Mouse (Mus musculus): Measurements from ENCODE around the gene H2-K1. TPM values are rescaled to one million over a fixed set of nuclear protein-coding genes. Genes with fewer than 3 reads are reported as not detected.

Gene H2-K1
- polyA plus RNA-seq, 1 experiment from 2014 or later = 35.7 TPM

- Histone ChIP-seq H3K27me3 (ENCODE audit: control insufficient read depth, insufficient read depth, low read length) (no peaks in the 10 kb centered on the region), H3K4me3 (ENCODE audit: low read depth, low read length) (no peak overlapping the region), H3K4me1 (replicated peaks; ENCODE audit: control insufficient read depth, insufficient read depth, low read length) (peaks cover 16% of the 10 kb centered on the region), H3K27ac (ENCODE audit: low read depth, low read length) (no peak overlapping the region), H3K36me3 (ENCODE audit: control insufficient read depth, insufficient read depth, low read length) (peaks cover 8% of the 10 kb centered on the region; the same call in 1 of the 2 replicates), H3K4me2 (ENCODE audit: low read depth, low read length, severe bottlenecking) (no peak overlapping the region), H3K9me3 (ENCODE audit: control insufficient read depth, low read length) (no peaks in the 10 kb centered on the region), H3K9ac (ENCODE audit: low read length) (no peak overlapping the region)
- DNase-seq (ENCODE audit: low spot score) (no peak), ATAC-seq (replicated peaks; ENCODE audit: low FRiP score) (no peak)
- WGBS = 96% methylated on average over 11 of the region's 11 CpGs
Observed at GRCm38 (mm10) chr17:33958451-33958850, 41.7 kb downstream of the H2-K1 start.

- peaks cover 25% of the 10 kb centered on the region for H3K4me1 ChIP-seq (replicated peaks; ENCODE audit: control insufficient read depth, insufficient read depth, low read length)
- no peak overlapping the region for H3K27ac ChIP-seq (ENCODE audit: low read depth, low read length)
- no peak overlapping the region for H3K4me2 ChIP-seq (ENCODE audit: low read depth, low read length, severe bottlenecking)
- no peaks in the 10 kb centered on the region for H3K27me3 ChIP-seq (ENCODE audit: control insufficient read depth, insufficient read depth, low read length)
- ATAC-seq (replicated peaks; ENCODE audit: low FRiP score) = no peak
- no peak overlapping the region for H3K4me3 ChIP-seq (ENCODE audit: low read depth, low read length)
- H3K9me3 ChIP-seq (ENCODE audit: control insufficient read depth, low read length) = no peaks in the 10 kb centered on the region
- H3K9ac ChIP-seq (ENCODE audit: low read length) = no peak overlapping the region
- WGBS = 88% methylated on average over 6 of the region's 6 CpGs
- no peak for DNase-seq (ENCODE audit: low spot score)
- H3K36me3 ChIP-seq (ENCODE audit: control insufficient read depth, insufficient read depth, low read length) = peaks cover 10% of the 10 kb centered on the region
Observed at GRCm38 (mm10) chr17:33957493-33957892, 42.7 kb downstream of the H2-K1 start.

GRCm38 (mm10) chr17:33956336-33956735 lies 43.8 kb downstream of the H2-K1 start:
- 9% methylated on average over 10 of the region's 10 CpGs for WGBS
- H3K27me3 ChIP-seq (ENCODE audit: control insufficient read depth, insufficient read depth, low read length) = no peaks in the 10 kb centered on the region
- DNase-seq (ENCODE audit: low spot score) (no peak), ATAC-seq (replicated peaks; ENCODE audit: low FRiP score) (no peak)
- peaks cover 33% of the 10 kb centered on the region for H3K4me1 ChIP-seq (replicated peaks; ENCODE audit: control insufficient read depth, insufficient read depth, low read length)
- H3K4me3 ChIP-seq (ENCODE audit: low read depth, low read length) = peak overlapping the region; percentile 98
- H3K27ac ChIP-seq (ENCODE audit: low read depth, low read length) = no peak overlapping the region
- H3K36me3 ChIP-seq (ENCODE audit: control insufficient read depth, insufficient read depth, low read length) = peaks cover 10% of the 10 kb centered on the region
- H3K9ac ChIP-seq (ENCODE audit: low read length) = peak overlapping the region; percentile 78
- H3K9me3 ChIP-seq (ENCODE audit: control insufficient read depth, low read length) = no peaks in the 10 kb centered on the region
- H3K4me2 ChIP-seq (ENCODE audit: low read depth, low read length, severe bottlenecking) = peak overlapping the region; percentile 92

GRCm38 (mm10) chr17:33955555-33956214 lies 44.5 kb downstream of the H2-K1 start, which contains the start of the genes Vps52 and Rps18:
Gene Vps52 (plus strand): TSS chr17:33955812.
Gene Rps18 (minus strand): TSS chr17:33956001.
- H3K36me3 ChIP-seq (ENCODE audit: control insufficient read depth, insufficient read depth, low read length) = peaks cover 10% of the 10 kb centered on the region
- no peaks in the 10 kb centered on the region for H3K9me3 ChIP-seq (ENCODE audit: control insufficient read depth, low read length)
- DNase-seq (ENCODE audit: low spot score) = peak; percentile 96
- H3K9ac ChIP-seq (ENCODE audit: low read length) = peak within 1 kb of the TSS; percentile 94
- H3K4me3 ChIP-seq (ENCODE audit: low read depth, low read length) = peak within 1 kb of the TSS; percentile 98
- H3K27me3 ChIP-seq (ENCODE audit: control insufficient read depth, insufficient read depth, low read length) = no peaks in the 10 kb centered on the region
- H3K27ac ChIP-seq (ENCODE audit: low read depth, low read length) = peak within 1 kb of the TSS; percentile 90
- under 1% methylated on average over 50 of the region's 50 CpGs for WGBS
- ATAC-seq (replicated peaks; ENCODE audit: low FRiP score) = peak; percentile 86
- peaks cover 38% of the 10 kb centered on the region for H3K4me1 ChIP-seq (replicated peaks; ENCODE audit: control insufficient read depth, insufficient read depth, low read length)
- peak within 1 kb of the TSS; percentile 92 for H3K4me2 ChIP-seq (ENCODE audit: low read depth, low read length, severe bottlenecking)

GRCm38 (mm10) chr17:33954646-33955554 lies 45.2 kb downstream of the H2-K1 start:
- Histone ChIP-seq H3K9me3 (ENCODE audit: control insufficient read depth, low read length) (no peaks in the 10 kb centered on the region), H3K9ac (ENCODE audit: low read length) (peak overlapping the region; percentile 94), H3K4me1 (replicated peaks; ENCODE audit: control insufficient read depth, insufficient read depth, low read length) (peaks cover 39% of the 10 kb centered on the region), H3K27ac (ENCODE audit: low read depth, low read length) (peak overlapping the region; percentile 90), H3K4me2 (ENCODE audit: low read depth, low read length, severe bottlenecking) (peak overlapping the region; percentile 92), H3K36me3 (ENCODE audit: control insufficient read depth, insufficient read depth, low read length) (peaks cover 10% of the 10 kb centered on the region), H3K4me3 (ENCODE audit: low read depth, low read length) (peak overlapping the region; percentile 98), H3K27me3 (ENCODE audit: control insufficient read depth, insufficient read depth, low read length) (no peaks in the 10 kb centered on the region)
- no peak for DNase-seq (ENCODE audit: low spot score)
- under 1% methylated on average over 33 of the region's 33 CpGs for WGBS
- no peak; the same call in none of the 2 replicates for ATAC-seq (replicated peaks; ENCODE audit: low FRiP score)

GRCm38 (mm10) chr17:33953961-33954565 lies 46.1 kb downstream of the H2-K1 start:
- Histone ChIP-seq H3K36me3 (ENCODE audit: control insufficient read depth, insufficient read depth, low read length) (peaks cover 10% of the 10 kb centered on the region), H3K9me3 (ENCODE audit: control insufficient read depth, low read length) (no peaks in the 10 kb centered on the region), H3K27ac (ENCODE audit: low read depth, low read length) (peak overlapping the region; percentile 90), H3K4me3 (ENCODE audit: low read depth, low read length) (peak overlapping the region; percentile 98), H3K27me3 (ENCODE audit: control insufficient read depth, insufficient read depth, low read length) (no peaks in the 10 kb centered on the region), H3K4me2 (ENCODE audit: low read depth, low read length, severe bottlenecking) (peak overlapping the region; percentile 92), H3K4me1 (replicated peaks; ENCODE audit: control insufficient read depth, insufficient read depth, low read length) (peaks cover 39% of the 10 kb centered on the region), H3K9ac (ENCODE audit: low read length) (peak overlapping the region; percentile 94)
- ATAC-seq (replicated peaks; ENCODE audit: low FRiP score) (no peak), DNase-seq (ENCODE audit: low spot score) (no peak)
- 36% methylated on average over 5 of the region's 5 CpGs for WGBS

GRCm38 (mm10) chr17:33953310-33953709 lies 46.8 kb downstream of the H2-K1 start:
- DNase-seq (ENCODE audit: low spot score) = no peak
- no peak overlapping the region; the same call in 1 of the 2 replicates for H3K9ac ChIP-seq (ENCODE audit: low read length)
- H3K36me3 ChIP-seq (ENCODE audit: control insufficient read depth, insufficient read depth, low read length) = peaks cover 12% of the 10 kb centered on the region
- H3K4me2 ChIP-seq (ENCODE audit: low read depth, low read length, severe bottlenecking) = no peak overlapping the region
- no peaks in the 10 kb centered on the region for H3K9me3 ChIP-seq (ENCODE audit: control insufficient read depth, low read length)
- WGBS = 90% methylated on average over 3 of the region's 3 CpGs
- peak overlapping the region; percentile 5; the same call in 1 of the 2 replicates for H3K4me3 ChIP-seq (ENCODE audit: low read depth, low read length)
- H3K27ac ChIP-seq (ENCODE audit: low read depth, low read length) = no peak overlapping the region
- H3K4me1 ChIP-seq (replicated peaks; ENCODE audit: control insufficient read depth, insufficient read depth, low read length) = peaks cover 39% of the 10 kb centered on the region
- no peaks in the 10 kb centered on the region for H3K27me3 ChIP-seq (ENCODE audit: control insufficient read depth, insufficient read depth, low read length)
- ATAC-seq (replicated peaks; ENCODE audit: low FRiP score) = no peak

- 80% methylated on average over 4 of the region's 4 CpGs for WGBS
- H3K4me2 ChIP-seq (ENCODE audit: low read depth, low read length, severe bottlenecking) = no peak overlapping the region
- H3K36me3 ChIP-seq (ENCODE audit: control insufficient read depth, insufficient read depth, low read length) = peaks cover 12% of the 10 kb centered on the region
- H3K27ac ChIP-seq (ENCODE audit: low read depth, low read length) = no peak overlapping the region
- H3K27me3 ChIP-seq (ENCODE audit: control insufficient read depth, insufficient read depth, low read length) = no peaks in the 10 kb centered on the region
- H3K9ac ChIP-seq (ENCODE audit: low read length) = no peak overlapping the region; the same call in 1 of the 2 replicates
- ATAC-seq (replicated peaks; ENCODE audit: low FRiP score) (no peak), DNase-seq (ENCODE audit: low spot score) (no peak)
- peaks cover 39% of the 10 kb centered on the region for H3K4me1 ChIP-seq (replicated peaks; ENCODE audit: control insufficient read depth, insufficient read depth, low read length)
- 0 out of 2 replicates have a peak overlapping the region, but pooled peaks have one; percentile 5 for H3K4me3 ChIP-seq (ENCODE audit: low read depth, low read length)
- H3K9me3 ChIP-seq (ENCODE audit: control insufficient read depth, low read length) = no peaks in the 10 kb centered on the region
Observed at GRCm38 (mm10) chr17:33952879-33953278, 47.3 kb downstream of the H2-K1 start.
